Mouse (Mus musculus): ENCODE results near the gene Hoxa11. TPM values are rescaled to one million over a fixed set of nuclear protein-coding genes. Genes with fewer than 3 reads are reported as not detected.

The Hoxa11 gene
- polyA plus RNA-seq, 1 experiment from 2014 or later = not detected

- WGBS = under 1% methylated on average over 47 of the region's 47 CpGs
- H3K27ac ChIP-seq (replicated peaks) = no peak within 1 kb of the TSS
- peak within 1 kb of the TSS; percentile 21 for H3K4me3 ChIP-seq
- peaks cover 100% of the 10 kb centered on the region for H3K27me3 ChIP-seq (replicated peaks; ENCODE audit: low read depth, poor library complexity, severe bottlenecking)
- H3K36me3 ChIP-seq (replicated peaks) = no peaks in the 10 kb centered on the region
- no peaks in the 10 kb centered on the region for H3K9me3 ChIP-seq
- peaks cover 23% of the 10 kb centered on the region for H3K4me1 ChIP-seq
- peak; percentile 50 for DNase-seq (ENCODE audit: low spot score)
Observed at GRCm38 (mm10) chr6:52208072-52208867, 37.3 kb downstream of the Hoxa11 start, which contains the start of gene Hoxa6. Gene Hoxa6, minus strand, starts transcription at chr6:52208722.

GRCm38 (mm10) chr6:52207684-52207976 is 38.0 kb downstream of the Hoxa11 start:
- Histone ChIP-seq H3K4me1 (peaks cover 21% of the 10 kb centered on the region), H3K9me3 (no peaks in the 10 kb centered on the region), H3K36me3 (replicated peaks) (no peaks in the 10 kb centered on the region), H3K27ac (replicated peaks) (no peak overlapping the region), H3K4me3 (no peak overlapping the region), H3K27me3 (replicated peaks; ENCODE audit: low read depth, poor library complexity, severe bottlenecking) (peaks cover 100% of the 10 kb centered on the region)
- DNase-seq (ENCODE audit: low spot score) = no peak

- WGBS = 2% methylated on average over 4 of the region's 4 CpGs
- peaks cover 100% of the 10 kb centered on the region for H3K27me3 ChIP-seq (replicated peaks; ENCODE audit: low read depth, poor library complexity, severe bottlenecking)
- peaks cover 21% of the 10 kb centered on the region for H3K4me1 ChIP-seq
- no peaks in the 10 kb centered on the region for H3K9me3 ChIP-seq
- H3K4me3 ChIP-seq = no peak overlapping the region
- DNase-seq (ENCODE audit: low spot score) = peak; percentile 34
- no peaks in the 10 kb centered on the region for H3K36me3 ChIP-seq (replicated peaks)
- H3K27ac ChIP-seq (replicated peaks) = no peak overlapping the region
Observed at GRCm38 (mm10) chr6:52206882-52207683, 38.5 kb downstream of the Hoxa11 start.

GRCm38 (mm10) chr6:52205638-52206621 is 39.7 kb downstream of the Hoxa11 start:
- no peaks in the 10 kb centered on the region for H3K9me3 ChIP-seq
- H3K4me1 ChIP-seq = peaks cover 21% of the 10 kb centered on the region
- peaks cover 100% of the 10 kb centered on the region for H3K27me3 ChIP-seq (replicated peaks; ENCODE audit: low read depth, poor library complexity, severe bottlenecking)
- DNase-seq (ENCODE audit: low spot score) = peak; percentile 60
- under 1% methylated on average over 55 of the region's 55 CpGs for WGBS
- H3K36me3 ChIP-seq (replicated peaks) = no peaks in the 10 kb centered on the region
- H3K27ac ChIP-seq (replicated peaks) = no peak overlapping the region
- no peak overlapping the region for H3K4me3 ChIP-seq

- Histone ChIP-seq H3K36me3 (replicated peaks) (no peaks in the 10 kb centered on the region), H3K27ac (replicated peaks) (no peak overlapping the region), H3K4me1 (peaks cover 21% of the 10 kb centered on the region), H3K9me3 (no peaks in the 10 kb centered on the region), H3K27me3 (replicated peaks; ENCODE audit: low read depth, poor library complexity, severe bottlenecking) (peaks cover 100% of the 10 kb centered on the region), H3K4me3 (no peak overlapping the region)
- peak; percentile 54 for DNase-seq (ENCODE audit: low spot score)
- WGBS = 5% methylated on average over 14 of the region's 14 CpGs
Observed at GRCm38 (mm10) chr6:52205221-52205620, 40.4 kb downstream of the Hoxa11 start.

DNA sequence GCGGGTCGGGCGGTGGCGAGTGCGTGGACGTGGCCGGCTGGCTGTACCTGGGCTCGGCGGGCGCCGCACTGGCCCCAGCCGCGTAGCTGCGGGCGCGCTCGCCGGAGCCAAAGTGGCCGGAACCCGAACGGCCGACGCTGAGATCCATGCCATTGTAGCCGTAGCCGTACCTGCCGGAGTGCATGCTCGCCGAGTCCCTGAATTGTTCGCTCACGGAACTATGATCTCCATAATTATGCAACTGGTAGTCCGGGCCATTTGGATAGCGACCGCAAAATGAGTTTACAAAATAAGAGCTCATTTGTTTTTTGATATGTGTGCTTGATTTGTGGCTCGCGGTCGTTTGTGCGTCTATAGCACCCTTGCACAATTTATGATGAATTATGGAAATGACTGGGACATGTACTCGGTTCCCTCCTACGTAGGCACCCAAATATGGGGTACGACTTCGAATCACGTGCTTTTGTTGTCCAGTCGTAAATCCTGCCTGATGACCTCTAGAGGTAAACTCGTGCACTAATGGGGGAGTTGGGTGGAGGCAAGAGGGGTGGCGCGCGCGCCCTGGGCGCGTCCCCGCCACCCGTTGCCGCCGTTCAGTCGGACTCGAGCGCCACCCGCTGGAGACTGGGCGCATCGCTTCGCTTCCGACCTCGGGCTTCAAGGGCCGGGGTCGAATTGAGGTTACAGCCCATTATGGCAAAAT is 41.4 kb downstream of the Hoxa11 start, which contains the start of gene Hoxa5:
TSS of gene Hoxa5 (minus strand) at position 538 of the 703 bp plus-strand sequence.
- DNase-seq (ENCODE audit: low spot score) = peak; percentile 79
- under 1% methylated on average over 65 of the region's 65 CpGs for WGBS
- H3K9me3 ChIP-seq = no peaks in the 10 kb centered on the region
- H3K27me3 ChIP-seq (replicated peaks; ENCODE audit: low read depth, poor library complexity, severe bottlenecking) = peaks cover 100% of the 10 kb centered on the region
- peak within 1 kb of the TSS; percentile 44 for H3K4me3 ChIP-seq
- no peaks in the 10 kb centered on the region for H3K36me3 ChIP-seq (replicated peaks)
- H3K4me1 ChIP-seq = peaks cover 21% of the 10 kb centered on the region
- no peak within 1 kb of the TSS for H3K27ac ChIP-seq (replicated peaks)

GRCm38 (mm10) chr6:52203371-52204049 is 42.1 kb downstream of the Hoxa11 start:
- under 1% methylated on average over 46 of the region's 46 CpGs for WGBS
- H3K4me3 ChIP-seq = peak overlapping the region; percentile 44
- peaks cover 100% of the 10 kb centered on the region for H3K27me3 ChIP-seq (replicated peaks; ENCODE audit: low read depth, poor library complexity, severe bottlenecking)
- DNase-seq (ENCODE audit: low spot score) = peak; percentile 64
- H3K27ac ChIP-seq (replicated peaks) = no peak overlapping the region
- no peaks in the 10 kb centered on the region for H3K9me3 ChIP-seq
- peaks cover 18% of the 10 kb centered on the region for H3K4me1 ChIP-seq
- H3K36me3 ChIP-seq (replicated peaks) = no peaks in the 10 kb centered on the region

GRCm38 (mm10) chr6:52203121-52203370 is 42.6 kb downstream of the Hoxa11 start:
- H3K9me3 ChIP-seq = no peaks in the 10 kb centered on the region
- peaks cover 15% of the 10 kb centered on the region for H3K4me1 ChIP-seq
- H3K4me3 ChIP-seq = no peak overlapping the region; the same call in 1 of the 2 replicates
- H3K27me3 ChIP-seq (replicated peaks; ENCODE audit: low read depth, poor library complexity, severe bottlenecking) = peaks cover 100% of the 10 kb centered on the region
- WGBS = under 1% methylated on average over 10 of the region's 10 CpGs
- DNase-seq (ENCODE audit: low spot score) = no peak
- no peak overlapping the region for H3K27ac ChIP-seq (replicated peaks)
- no peaks in the 10 kb centered on the region for H3K36me3 ChIP-seq (replicated peaks)

GRCm38 (mm10) chr6:52202362-52203120 is 43.1 kb downstream of the Hoxa11 start:
- 2% methylated on average over 22 of the region's 22 CpGs for WGBS
- H3K36me3 ChIP-seq (replicated peaks) = no peaks in the 10 kb centered on the region
- H3K27me3 ChIP-seq (replicated peaks; ENCODE audit: low read depth, poor library complexity, severe bottlenecking) = peaks cover 100% of the 10 kb centered on the region
- H3K4me1 ChIP-seq = peaks cover 15% of the 10 kb centered on the region
- DNase-seq (ENCODE audit: low spot score) = peak; percentile 61
- no peak overlapping the region for H3K27ac ChIP-seq (replicated peaks)
- no peaks in the 10 kb centered on the region for H3K9me3 ChIP-seq
- H3K4me3 ChIP-seq = no peak overlapping the region

DNA sequence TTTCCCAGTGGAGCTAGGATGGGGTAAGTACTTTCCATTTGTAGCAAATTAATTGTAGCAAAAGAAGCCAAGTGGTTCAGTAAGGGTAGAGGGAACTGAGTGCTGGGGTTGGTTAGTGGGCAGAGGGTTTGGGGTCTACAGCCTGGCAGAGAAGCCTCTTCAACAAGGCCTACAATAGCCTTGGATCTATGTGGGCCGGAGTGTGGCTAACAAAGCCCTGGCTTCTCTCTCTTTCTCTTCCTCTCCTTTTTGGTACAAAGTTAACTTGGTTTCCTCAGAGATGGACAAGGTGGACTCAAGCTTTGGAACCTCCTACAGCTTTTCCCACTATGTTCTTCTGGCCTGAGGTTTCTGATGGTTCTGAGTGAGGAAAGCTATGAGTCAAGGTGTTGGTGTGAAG is 44.3 kb downstream of the Hoxa11 start:
- Histone ChIP-seq H3K4me1 (peaks cover 15% of the 10 kb centered on the region), H3K9me3 (no peaks in the 10 kb centered on the region), H3K4me3 (no peak overlapping the region), H3K36me3 (replicated peaks) (no peaks in the 10 kb centered on the region), H3K27me3 (replicated peaks; ENCODE audit: low read depth, poor library complexity, severe bottlenecking) (peaks cover 100% of the 10 kb centered on the region), H3K27ac (replicated peaks) (no peak overlapping the region)
- 10% methylated on average over 1 of the region's 1 CpGs for WGBS
- peak; percentile 37 for DNase-seq (ENCODE audit: low spot score)

DNA sequence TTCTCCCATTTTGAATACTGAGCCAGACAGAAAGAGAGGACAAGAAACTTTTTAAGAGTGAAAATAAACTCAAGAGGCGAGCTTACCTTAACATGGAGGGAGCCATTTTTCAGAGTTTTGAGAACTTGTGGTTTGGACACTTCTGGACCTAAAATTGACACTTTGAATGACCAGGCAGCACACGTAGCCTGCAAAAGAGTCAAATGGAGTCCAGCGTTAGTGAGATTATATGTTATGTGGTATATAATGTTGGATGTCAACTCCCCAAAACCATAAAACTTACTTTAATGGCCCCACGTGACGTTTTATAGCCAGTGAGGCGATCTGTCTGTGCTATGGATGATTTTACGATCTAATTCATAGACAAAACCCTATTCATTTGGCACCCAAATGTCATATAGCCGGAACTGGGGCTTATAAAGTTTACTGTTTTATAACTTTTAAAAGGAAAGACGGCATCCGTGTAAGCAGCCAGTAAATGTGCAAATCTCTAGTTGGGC is 44.8 kb downstream of the Hoxa11 start:
- Histone ChIP-seq H3K27me3 (replicated peaks; ENCODE audit: low read depth, poor library complexity, severe bottlenecking) (peaks cover 100% of the 10 kb centered on the region), H3K36me3 (replicated peaks) (no peaks in the 10 kb centered on the region), H3K9me3 (no peaks in the 10 kb centered on the region), H3K4me1 (peaks cover 15% of the 10 kb centered on the region), H3K4me3 (no peak overlapping the region), H3K27ac (replicated peaks) (no peak overlapping the region)
- no peak for DNase-seq (ENCODE audit: low spot score)
- 4% methylated on average over 10 of the region's 10 CpGs for WGBS
